Mouse (Mus musculus) C2C12 (cell line): Measurements from ENCODE around the gene Kdelc2. TPM values are rescaled to one million over a fixed set of nuclear protein-coding genes. Genes with fewer than 3 reads are reported as not detected.

ENCODE experiments used
- H3K27me3 ChIP-seq: one replicate; pipeline ENCODE4 v1.6.1; 2011; ENCODE audit not compliant: control insufficient read depth, insufficient read depth, insufficient read length
- H3K36me3 ChIP-seq: one replicate; pipeline ENCODE4 v1.6.1; 2011; ENCODE audit not compliant: control insufficient read depth, insufficient read depth
- H3K4me3 ChIP-seq: one replicate; pipeline ENCODE4 v1.5.1; 2011; ENCODE audit warnings: mild to moderate bottlenecking, control low read depth; ENCODE audit not compliant: poor library complexity, insufficient read depth, severe bottlenecking
- H3K79me2 ChIP-seq: one replicate; pipeline ENCODE4 v1.6.1; 2011; ENCODE audit not compliant: control insufficient read depth, insufficient read depth
- H3K79me3 ChIP-seq: one replicate; pipeline ENCODE4 v1.6.1; 2011; ENCODE audit warnings: low read depth, control low read depth
- H3ac ChIP-seq: one replicate; pipeline ENCODE3; 2011; ENCODE audit warnings: low read depth; ENCODE audit not compliant: control insufficient read depth, insufficient read length
- CEBPB ChIP-seq: IDR thresholded peaks from one replicate; pipeline ENCODE4 v1.6.1; 2011; ENCODE audit warnings: low read depth, mild to moderate bottlenecking, control low read depth, moderate library complexity
- CTCF ChIP-seq: IDR thresholded peaks from one replicate; pipeline ENCODE4 v1.5.1; 2011; ENCODE audit not compliant: control insufficient read depth, insufficient read depth, insufficient read length
- FOSL1 ChIP-seq: IDR thresholded peaks from one replicate; pipeline ENCODE4 v1.8.0; 2011; ENCODE audit warnings: mild to moderate bottlenecking, low read length; ENCODE audit not compliant: poor library complexity, insufficient read depth, severe bottlenecking
- MAX ChIP-seq: IDR thresholded peaks from one replicate; pipeline ENCODE4 v1.6.1; 2011; ENCODE audit warnings: mild to moderate bottlenecking, control low read depth
- MYOD1 ChIP-seq: IDR thresholded peaks from one replicate; pipeline ENCODE4 v1.6.1; 2011; ENCODE audit warnings: low read depth; ENCODE audit not compliant: control insufficient read depth, insufficient read length
- MYOG ChIP-seq: IDR thresholded peaks from one replicate; pipeline ENCODE4 v1.6.1; 2011; ENCODE audit not compliant: control insufficient read depth, insufficient read length; ENCODE audit errors: extremely low read depth
- USF1 ChIP-seq: IDR thresholded peaks from one replicate; pipeline ENCODE4 v1.6.1; 2011; ENCODE audit warnings: low read depth, mild to moderate bottlenecking, control low read depth, moderate library complexity
- polyA plus RNA-seq: library from polyadenylated mRNA; unstranded; fragments of >200 nt; fragmentation: generic; extraction: Trizol; gene quantifications from one replicate; pipeline ENCODE4 v1.2.1, GENCODE M21; 2012; ENCODE audit warnings: missing spikeins

The Kdelc2 gene
- polyA plus RNA-seq, 1 experiment = 5.2 TPM

GRCm38 (mm10) chr9:53397685-53398387 is 14.0 kb downstream of the Kdelc2 start:
- no peak overlapping the region for H3K4me3 ChIP-seq

GRCm38 (mm10) chr9:53398388-53398700 is 14.5 kb downstream of the Kdelc2 start:
- Histone ChIP-seq H3K79me2 (no peaks in the 10 kb centered on the region), H3K36me3 (peaks cover 7% of the 10 kb centered on the region), H3K79me3 (no peaks in the 10 kb centered on the region), H3K27me3 (no peaks in the 10 kb centered on the region), H3ac (no peak overlapping the region), H3K4me3 (no peak overlapping the region)
- TF ChIP-seq MAX (no peak), CTCF (peak; percentile 38), CEBPB (no peak), USF1 (no peak)

More at GRCm38 (mm10) chr9:53397685-53398387, 14.0 kb downstream of the Kdelc2 start:
- no peaks in the 10 kb centered on the region for H3K79me2 ChIP-seq
- no peaks in the 10 kb centered on the region for H3K27me3 ChIP-seq
- peaks cover 7% of the 10 kb centered on the region for H3K36me3 ChIP-seq
- no peak for TF ChIP-seq MYOG
- TF ChIP-seq USF1 = no peak
- no peak for TF ChIP-seq FOSL1
- no peak for TF ChIP-seq CEBPB
- TF ChIP-seq CTCF = no peak
- TF ChIP-seq MAX = no peak
- no peaks in the 10 kb centered on the region for H3K79me3 ChIP-seq
- H3ac ChIP-seq = no peak overlapping the region

GRCm38 (mm10) chr9:53399537-53399936 is 15.7 kb downstream of the Kdelc2 start:
- Histone ChIP-seq H3K79me2 (no peaks in the 10 kb centered on the region), H3K79me3 (no peaks in the 10 kb centered on the region), H3ac (no peak overlapping the region), H3K27me3 (no peaks in the 10 kb centered on the region), H3K36me3 (peaks cover 7% of the 10 kb centered on the region), H3K4me3 (no peak overlapping the region)
- TF ChIP-seq MYOD1 (no peak), MYOG (no peak), CEBPB (no peak), CTCF (no peak), FOSL1 (no peak), USF1 (no peak), MAX (no peak)

GRCm38 (mm10) chr9:53400696-53401095 is 16.9 kb downstream of the Kdelc2 start:
- Histone ChIP-seq H3ac (no peak overlapping the region), H3K36me3 (peaks cover 7% of the 10 kb centered on the region), H3K27me3 (no peaks in the 10 kb centered on the region), H3K79me2 (no peaks in the 10 kb centered on the region), H3K4me3 (no peak overlapping the region), H3K79me3 (no peaks in the 10 kb centered on the region)
- TF ChIP-seq MYOD1 = no peak
- TF ChIP-seq CTCF = no peak

GRCm38 (mm10) chr9:53401146-53401545 is 17.3 kb downstream of the Kdelc2 start:
- no peak overlapping the region for H3ac ChIP-seq
- H3K36me3 ChIP-seq = peaks cover 7% of the 10 kb centered on the region
- no peaks in the 10 kb centered on the region for H3K79me2 ChIP-seq
- no peaks in the 10 kb centered on the region for H3K79me3 ChIP-seq
- no peaks in the 10 kb centered on the region for H3K27me3 ChIP-seq
- no peak overlapping the region for H3K4me3 ChIP-seq
- TF ChIP-seq MYOG (no peak), FOSL1 (no peak), USF1 (no peak), CTCF (no peak), MYOD1 (no peak), MAX (no peak), CEBPB (no peak)

GRCm38 (mm10) chr9:53402291-53402711 is 18.5 kb downstream of the Kdelc2 start, which contains the start of gene 4930550C14Rik:
Gene 4930550C14Rik (plus strand): TSS chr9:53402325.
- H3K4me3 ChIP-seq = no peak within 1 kb of the TSS
- H3K79me3 ChIP-seq = no peaks in the 10 kb centered on the region
- no peaks in the 10 kb centered on the region for H3K27me3 ChIP-seq
- peaks cover 7% of the 10 kb centered on the region for H3K36me3 ChIP-seq
- TF ChIP-seq CEBPB = no peak
- no peak for TF ChIP-seq MYOD1
- no peak for TF ChIP-seq MYOG
- TF ChIP-seq CTCF = no peak
- TF ChIP-seq MAX = no peak
- TF ChIP-seq USF1 = no peak
- no peak for TF ChIP-seq FOSL1
- H3ac ChIP-seq = no peak within 1 kb of the TSS
- no peaks in the 10 kb centered on the region for H3K79me2 ChIP-seq
